Mouse (Mus musculus) embryonic fibroblast, embryonic 13.5 days (primary cell): ENCODE measurements around the gene C530008M17Rik.

Experiments
- CTCF ChIP-seq: IDR thresholded peaks from 2 replicates; pipeline ENCODE4 v1.5.1; 2011; ENCODE audit warnings: mild to moderate bottlenecking, control low read depth, low read length, moderate library complexity, borderline replicate concordance; ENCODE audit not compliant: insufficient read depth
- POLR2A ChIP-seq: IDR thresholded peaks from 2 replicates; pipeline ENCODE4 v1.6.1; 2011; ENCODE audit warnings: low read depth, mild to moderate bottlenecking, control low read depth, low read length, moderate library complexity

DNA sequence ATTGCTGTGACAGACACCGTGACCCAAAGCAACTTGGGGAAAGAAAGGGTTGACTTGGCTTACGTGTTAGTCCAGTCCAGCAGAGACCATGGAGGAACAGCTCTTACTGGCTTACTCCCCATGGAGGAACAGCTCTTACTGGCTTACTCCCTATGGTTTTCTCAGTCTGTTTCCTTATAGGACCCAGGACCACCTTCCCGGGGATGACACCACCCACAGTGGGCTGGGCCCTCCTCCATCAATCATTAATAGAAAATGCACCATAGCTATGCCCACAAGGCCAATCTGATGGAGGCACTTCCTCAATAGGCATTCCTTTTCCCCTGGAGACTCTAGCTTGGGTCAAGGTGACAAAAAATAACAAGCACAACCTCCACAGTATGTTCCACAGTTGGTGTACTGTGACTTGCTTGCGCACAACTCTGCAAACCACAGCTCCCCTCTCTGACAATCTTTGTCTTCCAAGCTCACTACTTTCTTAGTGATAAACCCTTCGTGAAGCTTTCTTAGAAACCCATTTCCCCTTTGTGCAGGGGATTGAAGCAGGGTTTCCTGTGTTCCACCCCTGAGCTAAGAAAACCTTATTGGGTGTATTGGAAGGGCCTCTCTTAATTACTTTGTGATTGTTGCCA lies 17.8 kb downstream of the C530008M17Rik start:
- TF ChIP-seq CTCF, result no peak
- no peak for TF ChIP-seq POLR2A
